12 mouse cellular contexts compared by ENCODE assay signal in the genomic region with DNA sequence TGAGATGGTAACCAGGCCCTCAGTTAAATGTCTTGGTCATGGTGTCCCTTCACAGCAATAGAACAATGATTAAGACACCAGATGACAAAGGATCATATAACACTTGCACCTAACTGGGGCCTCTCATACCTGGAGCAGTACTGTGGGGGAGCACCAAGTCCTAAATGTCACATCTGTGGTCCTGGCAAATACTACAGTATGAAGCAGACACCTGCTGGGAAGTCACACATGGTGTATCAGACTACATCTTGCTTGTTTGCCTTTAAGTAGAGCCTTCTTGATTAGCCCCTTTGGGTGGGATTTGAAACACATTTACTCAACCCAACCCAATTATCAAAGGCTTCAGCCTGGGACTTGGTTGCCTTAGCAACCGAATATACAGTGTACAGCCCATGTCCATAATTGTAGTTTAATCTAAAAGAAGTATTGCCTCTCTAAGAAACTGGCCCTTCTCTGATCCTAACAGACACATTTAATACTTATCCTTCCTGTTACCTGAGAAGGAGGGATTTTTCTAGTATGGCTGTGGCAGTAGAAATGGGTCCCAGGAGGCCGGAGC.
"Had no signal": no experiment of that assay in that cellular context is flagged by ENCODE, and none has a peak within 500 bp of the region (broad histone marks: within the 10 kb centered on the region; RNA-seq: fewer than 3 reads in every experiment).

No protein-coding gene starts in this region.

- DNase-seq: kidney, adult 18-20 months; lung, adult 2 months; lung, postnatal 36 days; right cerebral cortex, postnatal 14 days; thymus, postnatal 36 days had no signal

- H3K9ac ChIP-seq: intestine, embryonic 15.5 days; kidney, embryonic 15.5 days; liver, embryonic 15.5 days; neural tube, embryonic 13.5 days had no signal

- H3K4me2 ChIP-seq: intestine, embryonic 15.5 days; kidney, embryonic 15.5 days; liver, embryonic 11.5 days; liver, embryonic 15.5 days; neural tube, embryonic 13.5 days had no signal

- H3K27me3 ChIP-seq: intestine, embryonic 15.5 days; kidney, embryonic 15.5 days; liver, embryonic 15.5 days; neural tube, embryonic 13.5 days had no signal

- H3K4me3 ChIP-seq: intestine, embryonic 15.5 days; kidney, embryonic 15.5 days; left cerebral cortex, adult 2 months; liver, embryonic 15.5 days; neural tube, embryonic 13.5 days had no signal

- ATAC-seq: intestine, embryonic 15.5 days; lung, postnatal 0 days had no signal

- H3K27ac ChIP-seq: intestine, embryonic 15.5 days; kidney, embryonic 15.5 days; left cerebral cortex, adult 2 months; liver, embryonic 15.5 days; neural tube, embryonic 13.5 days had no signal

- H3K9me3 ChIP-seq: intestine, embryonic 15.5 days; kidney, embryonic 15.5 days; liver, embryonic 15.5 days; neural tube, embryonic 13.5 days had no signal

- H3K4me1 ChIP-seq: kidney, embryonic 15.5 days; liver, embryonic 15.5 days had no signal

- H3K36me3 ChIP-seq: intestine, embryonic 15.5 days; liver, embryonic 15.5 days; neural tube, embryonic 13.5 days had no signal
